Mouse (Mus musculus) heart, postnatal 0 days (tissue): Measurements from ENCODE around the gene Grpel1.

Experiments
- CTCF ChIP-seq: IDR thresholded peaks from 2 replicates; pipeline ENCODE4 v1.5.1; 2016; ENCODE audit warnings: antibody characterized with exemption, control low read depth, low read depth
- EP300 ChIP-seq: IDR thresholded peaks from 2 replicates; pipeline ENCODE4 v1.6.1; 2016; ENCODE audit warnings: antibody characterized with exemption, low read depth

DNA sequence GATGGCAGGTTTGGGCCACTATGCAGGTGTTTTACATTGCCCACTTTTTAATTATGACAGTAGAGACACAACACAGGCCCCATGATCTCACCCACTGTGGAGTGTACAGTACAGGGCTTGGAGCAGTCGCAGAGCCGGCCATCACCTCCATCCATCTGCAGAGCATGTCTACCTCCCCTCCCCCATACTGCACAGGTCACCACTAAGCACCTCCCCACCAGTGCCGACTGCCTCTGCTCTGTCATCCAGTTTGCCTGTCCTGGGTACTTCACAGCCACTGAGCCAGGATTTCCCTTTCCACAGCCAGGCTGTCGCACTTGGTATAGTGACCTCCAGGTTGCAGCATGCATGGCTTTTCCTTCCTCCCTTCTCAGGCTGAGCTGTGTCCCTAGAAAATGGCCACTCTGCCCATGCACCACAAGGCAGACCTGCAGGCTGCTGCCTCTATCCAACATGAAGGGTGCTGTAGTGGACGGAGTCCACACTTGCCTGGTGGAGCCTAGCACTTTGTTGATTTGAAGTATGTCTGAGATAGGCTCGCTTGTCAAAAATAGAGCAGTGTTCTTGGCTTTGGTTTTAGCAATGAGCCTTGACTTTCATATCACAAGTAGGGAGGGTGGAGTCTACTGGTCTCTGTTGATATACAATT, 15.0 kb upstream of the Grpel1 start:
- TF ChIP-seq EP300 (no peak), CTCF (no peak)
